Mouse (Mus musculus) hindbrain, postnatal 0 days (tissue): Measurements from ENCODE around the gene Pgghg. TPM values are rescaled to one million over a fixed set of nuclear protein-coding genes. Genes with fewer than 3 reads are reported as not detected.
A peak's percentile ranks its signal among the peaks of the same experiment; 100 is the strongest.

Source experiments
- ATAC-seq: fragments of 200-750 bp; cut with Nextera tagmentation; 2 replicates; pipeline ENCODE4 v1.8.0; 2017; ENCODE audit warnings: mild to moderate bottlenecking, moderate TSS enrichment, moderate library complexity
- DNase-seq: peaks from one replicate; pipeline ENCODE4 v3.0.0-alpha.2; 2015; ENCODE audit warnings: low spot score
- H3K27ac ChIP-seq: fragments of 300-500 bp; sonication (generic); 2 replicates; pipeline ENCODE4 v1.5.1; 2014; ENCODE audit warnings: mild to moderate bottlenecking
- H3K27me3 ChIP-seq: fragments of 300-500 bp; sonication (generic); 2 replicates; pipeline ENCODE4 v1.6.1; 2014; ENCODE audit warnings: low read length, mixed read lengths; ENCODE audit not compliant: insufficient read depth
- H3K36me3 ChIP-seq: fragments of 300-500 bp; sonication (generic); 2 replicates; pipeline ENCODE4 v1.6.1; 2014; ENCODE audit warnings: low read length, mixed read lengths; ENCODE audit not compliant: insufficient read depth
- H3K4me1 ChIP-seq: fragments of 300-500 bp; sonication (generic); 2 replicates; pipeline ENCODE4 v1.6.1; 2014; ENCODE audit warnings: antibody characterized with exemption, low read length, mixed read lengths; ENCODE audit not compliant: insufficient read depth
- H3K4me2 ChIP-seq: fragments of 300-500 bp; sonication (generic); 2 replicates; pipeline ENCODE4 v1.6.1; 2014; ENCODE audit warnings: low read depth, mild to moderate bottlenecking, low read length, moderate library complexity, mixed read lengths
- H3K4me3 ChIP-seq: fragments of 300-500 bp; sonication (generic); 2 replicates; pipeline ENCODE4 v1.5.1; 2014; ENCODE audit warnings: low read length
- H3K9ac ChIP-seq: fragments of 300-500 bp; sonication (generic); replicated peaks from 2 replicates; pipeline ENCODE4 v1.6.1; 2014; ENCODE audit warnings: mild to moderate bottlenecking, low read length, moderate library complexity, mixed read lengths
- H3K9me3 ChIP-seq: fragments of 300-500 bp; sonication (generic); 2 replicates; pipeline ENCODE4 v1.6.1; 2016; ENCODE audit warnings: low read length, mixed read lengths
- CTCF ChIP-seq: IDR thresholded peaks from 2 replicates; pipeline ENCODE4 v1.5.1; 2016; ENCODE audit warnings: antibody characterized with exemption, control low read depth, low read depth
- WGBS: fragments of 180-500 bp; shearing (Covaris S2); extraction: QIAGEN DNeasy Blood & Tissue Kit; methylation state at CpG from one replicate; pipeline ENCODE4 v1.1.7; 2014; 5-methylcytosine and 5-hydroxymethylcytosine counted together
- polyA plus RNA-seq: library from polyadenylated mRNA; unstranded; fragments of >200 nt; fragmentation: Nextera tagmentation; extraction: Ambion mirVana; gene quantifications from 2 replicates; pipeline ENCODE4 v1.2.1, GENCODE M21; 2015
- total RNA-seq: library from RNA; depleted of rRNA; stranded (reverse); fragments of >200 nt; gene quantifications from 2 replicates; pipeline ENCODE4 v1.2.3, GENCODE M21; 2014

Pgghg gene
- total and polyA plus RNA-seq, 2 experiments from 2014 or later = 6.7 to 16.3 TPM

GRCm38 (mm10) chr7:140922398-140923069 is 18.7 kb upstream of the Pgghg start:
- DNase-seq (peak; percentile 63), ATAC-seq (peak; percentile 72; the same call in 1 of the 2 replicates)
- under 1% methylated on average over 49 of the region's 49 CpGs for WGBS
- Histone ChIP-seq H3K27me3 (peaks cover 49% of the 10 kb centered on the region), H3K9me3 (no peaks in the 10 kb centered on the region), H3K9ac (peak overlapping the region; percentile 44; the same call in 1 of the 2 replicates), H3K36me3 (no peaks in the 10 kb centered on the region), H3K27ac (no peak overlapping the region), H3K4me1 (peaks cover 13% of the 10 kb centered on the region), H3K4me2 (peak overlapping the region; percentile 96), H3K4me3 (peak overlapping the region; percentile 47)
- peak; percentile 29 for TF ChIP-seq CTCF

GRCm38 (mm10) chr7:140923070-140923775 is 18.0 kb upstream of the Pgghg start:
- peak; percentile 23 for DNase-seq
- Histone ChIP-seq H3K27ac (no peak overlapping the region), H3K4me3 (peak overlapping the region; percentile 47), H3K36me3 (no peaks in the 10 kb centered on the region), H3K4me2 (peak overlapping the region; percentile 96), H3K9ac (peak overlapping the region; percentile 44; the same call in 1 of the 2 replicates), H3K27me3 (peaks cover 46% of the 10 kb centered on the region), H3K4me1 (peaks cover 13% of the 10 kb centered on the region), H3K9me3 (no peaks in the 10 kb centered on the region)
- WGBS = 20% methylated on average over 30 of the region's 30 CpGs
- no peak for TF ChIP-seq CTCF
- no peak for ATAC-seq

GRCm38 (mm10) chr7:140927181-140927580 is 14.0 kb upstream of the Pgghg start:
- ATAC-seq (no peak), DNase-seq (no peak)
- WGBS = 86% methylated on average over 6 of the region's 6 CpGs
- Histone ChIP-seq H3K9ac (no peak overlapping the region), H3K4me1 (peaks cover 10% of the 10 kb centered on the region), H3K27ac (no peak overlapping the region), H3K36me3 (no peaks in the 10 kb centered on the region), H3K4me3 (no peak overlapping the region), H3K27me3 (peaks cover 25% of the 10 kb centered on the region), H3K9me3 (no peaks in the 10 kb centered on the region), H3K4me2 (no peak overlapping the region)
- no peak for TF ChIP-seq CTCF

- no peak overlapping the region for H3K4me3 ChIP-seq
- TF ChIP-seq CTCF = peak; percentile 31; the same call in 1 of the 2 replicates
- H3K27me3 ChIP-seq = no peaks in the 10 kb centered on the region
- no peaks in the 10 kb centered on the region for H3K36me3 ChIP-seq
- no peak for ATAC-seq
- H3K9me3 ChIP-seq = no peaks in the 10 kb centered on the region
- no peak overlapping the region for H3K4me2 ChIP-seq
- 0 out of 2 replicates have a peak, but pooled peaks cover 5% of the 10 kb centered on the region for H3K4me1 ChIP-seq
- H3K27ac ChIP-seq = no peak overlapping the region
- H3K9ac ChIP-seq = no peak overlapping the region
- WGBS = 36% methylated on average over 3 of the region's 3 CpGs
- DNase-seq = no peak
Measured at GRCm38 (mm10) chr7:140938436-140938835, 2.8 kb upstream of the Pgghg start.

DNA sequence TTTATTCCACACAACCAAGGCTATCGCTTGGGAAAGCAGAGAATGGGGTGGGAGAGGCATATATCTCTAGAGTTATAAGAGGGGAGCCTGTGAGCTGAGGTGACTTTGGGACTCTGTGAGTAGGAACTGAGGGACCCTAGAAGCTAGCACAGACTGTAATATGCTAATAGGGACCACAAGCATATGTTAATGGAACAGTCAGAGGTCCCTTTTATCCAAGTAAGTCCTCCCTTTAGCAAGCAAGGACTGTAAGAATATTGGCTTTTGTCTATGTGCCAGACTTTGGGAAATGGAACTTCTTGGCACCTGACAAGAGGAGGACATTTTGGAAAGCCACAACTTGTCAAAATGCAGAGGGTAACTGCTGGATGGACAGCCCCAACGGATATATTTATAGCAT is 2.3 kb upstream of the Pgghg start:
- TF ChIP-seq CTCF = no peak
- Histone ChIP-seq H3K4me1 (0 out of 2 replicates have a peak, but pooled peaks cover 5% of the 10 kb centered on the region), H3K9ac (no peak overlapping the region), H3K36me3 (no peaks in the 10 kb centered on the region), H3K4me3 (no peak overlapping the region), H3K27ac (no peak overlapping the region), H3K27me3 (no peaks in the 10 kb centered on the region), H3K4me2 (no peak overlapping the region), H3K9me3 (no peaks in the 10 kb centered on the region)
- 27% methylated on average over 2 of the region's 2 CpGs for WGBS
- ATAC-seq = no peak
- no peak for DNase-seq

GRCm38 (mm10) chr7:140939669-140940171 is 1.5 kb upstream of the Pgghg start:
- ATAC-seq = no peak
- H3K4me3 ChIP-seq = no peak overlapping the region
- 0 out of 2 replicates have a peak overlapping the region, but pooled peaks have one; percentile 1 for H3K9ac ChIP-seq
- no peak overlapping the region for H3K27ac ChIP-seq
- H3K36me3 ChIP-seq = no peaks in the 10 kb centered on the region
- H3K27me3 ChIP-seq = no peaks in the 10 kb centered on the region
- DNase-seq = peak; percentile 28
- H3K9me3 ChIP-seq = no peaks in the 10 kb centered on the region
- 0 out of 2 replicates have a peak, but pooled peaks cover 5% of the 10 kb centered on the region for H3K4me1 ChIP-seq
- TF ChIP-seq CTCF = no peak
- no peak overlapping the region for H3K4me2 ChIP-seq
- WGBS = 13% methylated on average over 8 of the region's 8 CpGs
